10 mouse cellular contexts compared by ENCODE assay signal in the genomic region with DNA sequence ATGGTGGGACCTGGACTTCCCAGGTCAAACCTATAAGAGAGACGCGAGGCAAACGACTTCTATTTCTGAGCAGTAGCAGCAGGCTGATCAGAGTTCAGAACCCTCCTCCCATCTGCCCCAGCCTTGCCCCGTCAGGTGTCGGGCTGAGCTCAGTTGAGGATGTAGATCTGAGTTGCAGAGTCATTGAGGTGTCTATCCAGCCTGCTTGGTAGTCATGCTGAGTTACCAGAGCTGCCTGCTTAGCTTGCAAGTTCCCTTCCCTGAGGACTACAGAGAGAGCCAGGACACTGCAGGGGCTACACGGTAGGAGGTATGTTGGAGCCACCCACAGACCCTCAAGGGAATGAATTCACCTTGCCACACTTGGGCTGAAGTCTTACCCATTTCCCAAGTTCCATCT.
"Had no signal": no experiment of that assay in that cellular context is flagged by ENCODE, and none has a peak within 500 bp of the region (broad histone marks: within the 10 kb centered on the region; RNA-seq: fewer than 3 reads in every experiment).

No protein-coding gene starts in this region.

- H3K27ac ChIP-seq: kidney, embryonic 15.5 days; left cerebral cortex, adult 2 months; limb, embryonic 13.5 days; midbrain, embryonic 13.5 days had no signal

- H3K9ac ChIP-seq: kidney, embryonic 15.5 days; limb, embryonic 13.5 days; midbrain, embryonic 13.5 days had no signal

- DNase-seq: kidney, postnatal 14 days; lung, adult 2 months; lung, postnatal 36 days; right cerebral cortex, adult 18-20 months; thymus, postnatal 4 days had no signal

- H3K4me3 ChIP-seq: kidney, embryonic 15.5 days; left cerebral cortex, adult 2 months; limb, embryonic 13.5 days; midbrain, embryonic 13.5 days had no signal

- ATAC-seq: lung, postnatal 0 days; midbrain, embryonic 13.5 days had no signal

- H3K4me1 ChIP-seq: kidney, embryonic 15.5 days; midbrain, embryonic 13.5 days had no signal

- H3K4me2 ChIP-seq: kidney, embryonic 15.5 days; limb, embryonic 13.5 days; midbrain, embryonic 13.5 days had no signal

- H3K27me3 ChIP-seq: kidney, embryonic 15.5 days; limb, embryonic 13.5 days; midbrain, embryonic 13.5 days had no signal

- H3K9me3 ChIP-seq: kidney, embryonic 15.5 days; limb, embryonic 13.5 days; midbrain, embryonic 13.5 days had no signal

- H3K36me3 ChIP-seq: kidney, embryonic 15.5 days; limb, embryonic 13.5 days; midbrain, embryonic 13.5 days had no signal
